ENCODE assay signal across 7 mouse cellular contexts in genomic region chr14:18303262-18303661, GRCm38 (mm10). TPM values are rescaled to one million over a fixed set of nuclear protein-coding genes. Genes with fewer than 3 reads are reported as not detected.
A peak's percentile ranks its signal among the peaks of the same experiment; 100 is the strongest.
DNase-seq lines count a peak whose midpoint lies in the region; TF ChIP-seq lines count a peak whose summit lies in the region.

No protein-coding gene starts in this region.

- DNase-seq in testis, postnatal 14 days (ENCODE audit: low spot score) = peak; percentile 21
- DNase-seq in testis, postnatal 10 days (ENCODE audit: low spot score) = no peak
- peak; percentile 92 for DNase-seq in gastrocnemius, adult 2 months
- DNase-seq in layer of hippocampus, adult 8-10 months (ENCODE audit: low spot score in 2 of 2) = peak; percentile 60 to 61
- peak; percentile 90 for DNase-seq in skeletal muscle tissue, adult 2 months (ENCODE audit: low read depth, low spot score)
- no peak for DNase-seq in lung, adult 18-20 months
- no peak for DNase-seq in adrenal gland, postnatal 25 days

- H3K27ac ChIP-seq in gastrocnemius, adult 2 months = peak overlapping the region; percentile 90

- no peak for TF ChIP-seq CTCF in gastrocnemius, adult 2 months (IDR thresholded peaks at IDR 0.05)

- intact Hi-C loops in gastrocnemius, adult 2 months (cut with DNase I) = no loop called here

- H3K4me3 ChIP-seq in gastrocnemius, adult 2 months = peak overlapping the region; percentile 43

RNA-seq across cellular contexts. Expression of gene Ube2e1, which starts 28.4 kb away (rescaled TPM):
- total RNA-seq in gastrocnemius, adult 2 months (2021) = 10 to 100 TPM; 86.5 to 95.5 TPM
- 100 to 1,000 TPM; 110 to 135 (median 116) TPM for total RNA-seq in layer of hippocampus, adult 8-10 months (2022)
- total RNA-seq in adrenal gland, postnatal 25 days (2021) = 78.6 and 79.2 TPM in 2 replicates

RNA-seq across cellular contexts. Expression of gene Rpl15, which starts 32.1 kb away (rescaled TPM):
- 100 to 1,000 TPM; 519 to 581 TPM for total RNA-seq in gastrocnemius, adult 2 months (2021)
- 100 to 1,000 TPM; 372 to 456 (median 407) TPM for total RNA-seq in layer of hippocampus, adult 8-10 months (2022)
- 574 and 813 TPM in 2 replicates for total RNA-seq in adrenal gland, postnatal 25 days (2021)

RNA-seq across cellular contexts. Expression of gene Nkiras1, which starts 32.3 kb away (rescaled TPM):
- total RNA-seq in gastrocnemius, adult 2 months (2021) = 10 to 100 TPM; 30.1 to 44.9 TPM
- 10 to 100 TPM; 75.2 to 80.1 (median 77.3) TPM for total RNA-seq in layer of hippocampus, adult 8-10 months (2022)
- 24.3 and 26.0 TPM in 2 replicates for total RNA-seq in adrenal gland, postnatal 25 days (2021)

Comparison
In these comparisons a context has a peak if more than half of its experiments do, and no peak if none do; other contexts are left out.
1. DNase-seq: peak in testis, postnatal 14 days (single experiment), gastrocnemius, adult 2 months (single experiment), layer of hippocampus, adult 8-10 months (2 of 2) and skeletal muscle tissue, adult 2 months (single experiment); none in testis, postnatal 10 days (single experiment), lung, adult 18-20 months (0 of 2) and adrenal gland, postnatal 25 days (single experiment).